Mouse (Mus musculus) thymus, adult 2 months (tissue): ENCODE data around the gene Tmem59.

Source experiments
- CTCF ChIP-seq: fragments of 200-500 bp; IDR thresholded peaks from 2 replicates; pipeline ENCODE4 v1.5.1; 2012; ENCODE audit warnings: mild to moderate bottlenecking, control low read depth, low read length, moderate library complexity, borderline replicate concordance; ENCODE audit not compliant: control insufficient read depth, poor library complexity, insufficient read depth; ENCODE audit errors: extremely low read depth
- POLR2A ChIP-seq: fragments of 200-500 bp; IDR thresholded peaks from 2 replicates; pipeline ENCODE4 v1.6.1; 2012; ENCODE audit warnings: mild to moderate bottlenecking, low read length, control low read depth, moderate library complexity; ENCODE audit not compliant: control insufficient read depth, poor library complexity, insufficient read depth; ENCODE audit errors: extremely low read depth

DNA sequence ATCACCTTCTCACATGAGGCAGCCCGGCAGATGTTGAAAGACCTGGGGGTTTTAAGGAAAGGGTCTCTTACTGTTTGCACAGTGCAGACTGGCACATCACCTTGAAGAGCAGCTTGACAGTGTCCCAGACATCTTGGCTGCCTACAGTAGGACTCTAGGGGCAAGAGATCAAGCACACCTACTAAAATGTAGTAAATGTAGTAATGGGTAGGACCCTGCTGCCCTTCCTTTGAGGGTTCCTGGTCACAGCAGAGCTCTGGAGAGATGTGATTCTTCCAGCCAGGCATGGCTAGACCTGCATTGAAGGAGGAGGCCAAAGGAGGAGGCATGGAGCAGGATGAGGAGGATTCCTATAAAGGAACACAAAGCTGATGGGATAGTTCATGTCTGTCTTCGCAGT lies 28.8 kb downstream of the Tmem59 start:
- TF ChIP-seq CTCF (no peak), POLR2A (no peak)
